Mouse (Mus musculus) erythroblast, embryonic 14.5 days (primary cell): ENCODE measurements around the gene Pef1. TPM values are rescaled to one million over a fixed set of nuclear protein-coding genes. Genes with fewer than 3 reads are reported as not detected.

Source experiments
- H3K27me3 ChIP-seq: 2 replicates; pipeline ENCODE4 v1.6.1; 2012; ENCODE audit warnings: inconsistent platforms; ENCODE audit not compliant: control insufficient read depth
- H3K36me3 ChIP-seq: 2 replicates; pipeline ENCODE4 v1.6.1; 2012; ENCODE audit warnings: mild to moderate bottlenecking, inconsistent platforms; ENCODE audit not compliant: control insufficient read depth
- H3K4me1 ChIP-seq: 2 replicates; pipeline ENCODE4 v1.6.1; 2012; ENCODE audit warnings: inconsistent platforms; ENCODE audit not compliant: control insufficient read depth
- H3K4me3 ChIP-seq: replicated peaks from 2 replicates; pipeline ENCODE3; 2012; ENCODE audit warnings: moderate library complexity, mild to moderate bottlenecking, inconsistent platforms
- H3K9me3 ChIP-seq: 2 replicates; pipeline ENCODE4 v1.6.1; 2012; ENCODE audit warnings: low read length, inconsistent platforms, mixed read lengths; ENCODE audit not compliant: control insufficient read depth
- GATA1 ChIP-seq: IDR thresholded peaks from 2 replicates; pipeline ENCODE4 v1.6.1; 2012; ENCODE audit warnings: low read length, inconsistent platforms, mixed read lengths
- TAL1 ChIP-seq: IDR thresholded peaks from 3 replicates; pipeline ENCODE4 v1.6.1; 2012; ENCODE audit warnings: low read length, inconsistent platforms, mixed read lengths
- polyA plus RNA-seq: library from polyadenylated mRNA; stranded (reverse); fragments of >175 nt; gene quantifications from 2 replicates; pipeline ENCODE4 v1.2.3, GENCODE M21; 2012

Pef1 gene
- polyA plus RNA-seq, 1 experiment: 3.8 TPM

GRCm38 (mm10) chr4:130108929-130109328 is 6.6 kb downstream of the Pef1 start:
- TF ChIP-seq TAL1 (no peak), GATA1 (no peak)
- peaks cover 60% of the 10 kb centered on the region for H3K4me1 ChIP-seq
- peaks cover under 1% of the 10 kb centered on the region; the same call in 1 of the 2 replicates for H3K9me3 ChIP-seq
- H3K4me3 ChIP-seq: peak overlapping the region; percentile 87
- no peaks in the 10 kb centered on the region for H3K27me3 ChIP-seq
- H3K36me3 ChIP-seq: peaks cover 28% of the 10 kb centered on the region

GRCm38 (mm10) chr4:130109666-130110065 is 7.3 kb downstream of the Pef1 start:
- H3K9me3 ChIP-seq: no peaks in the 10 kb centered on the region
- TF ChIP-seq GATA1: no peak
- no peak for TF ChIP-seq TAL1
- peaks cover 30% of the 10 kb centered on the region for H3K36me3 ChIP-seq
- no peak overlapping the region for H3K4me3 ChIP-seq
- H3K27me3 ChIP-seq: no peaks in the 10 kb centered on the region
- peaks cover 58% of the 10 kb centered on the region for H3K4me1 ChIP-seq

- no peaks in the 10 kb centered on the region for H3K27me3 ChIP-seq
- no peak for TF ChIP-seq GATA1
- no peak for TF ChIP-seq TAL1
- H3K36me3 ChIP-seq: peaks cover 34% of the 10 kb centered on the region
- peaks cover 57% of the 10 kb centered on the region for H3K4me1 ChIP-seq
- H3K9me3 ChIP-seq: no peaks in the 10 kb centered on the region
- H3K4me3 ChIP-seq: no peak overlapping the region
Observed at GRCm38 (mm10) chr4:130110091-130110490, 7.7 kb downstream of the Pef1 start.

GRCm38 (mm10) chr4:130112299-130112698 is 9.9 kb downstream of the Pef1 start:
- Histone ChIP-seq H3K9me3 (no peaks in the 10 kb centered on the region), H3K4me1 (peaks cover 49% of the 10 kb centered on the region), H3K27me3 (no peaks in the 10 kb centered on the region), H3K4me3 (no peak overlapping the region), H3K36me3 (peaks cover 46% of the 10 kb centered on the region)
- TF ChIP-seq TAL1 (no peak), GATA1 (no peak)

- Histone ChIP-seq H3K4me1 (peaks cover 49% of the 10 kb centered on the region), H3K9me3 (0 out of 2 replicates have a peak, but pooled peaks cover 1% of the 10 kb centered on the region), H3K36me3 (peaks cover 47% of the 10 kb centered on the region), H3K4me3 (no peak overlapping the region), H3K27me3 (no peaks in the 10 kb centered on the region)
- no peak for TF ChIP-seq GATA1
- no peak for TF ChIP-seq TAL1
Observed at GRCm38 (mm10) chr4:130112732-130113131, 10.4 kb downstream of the Pef1 start.

- Histone ChIP-seq H3K4me1 (peaks cover 1% of the 10 kb centered on the region), H3K9me3 (0 out of 2 replicates have a peak, but pooled peaks cover 2% of the 10 kb centered on the region), H3K4me3 (no peak overlapping the region), H3K36me3 (peaks cover 63% of the 10 kb centered on the region), H3K27me3 (no peaks in the 10 kb centered on the region)
- no peak for TF ChIP-seq GATA1
- no peak for TF ChIP-seq TAL1
Observed at GRCm38 (mm10) chr4:130120752-130121151, 18.4 kb downstream of the Pef1 start.

GRCm38 (mm10) chr4:130121560-130121959 is 19.2 kb downstream of the Pef1 start:
- H3K36me3 ChIP-seq: peaks cover 66% of the 10 kb centered on the region

GRCm38 (mm10) chr4:130123020-130123419 is 20.7 kb downstream of the Pef1 start:
- H3K27me3 ChIP-seq: no peaks in the 10 kb centered on the region
- H3K36me3 ChIP-seq: peaks cover 78% of the 10 kb centered on the region
- TF ChIP-seq TAL1: no peak
- TF ChIP-seq GATA1: no peak
- H3K9me3 ChIP-seq: no peaks in the 10 kb centered on the region
- no peak overlapping the region for H3K4me3 ChIP-seq
- peaks cover 9% of the 10 kb centered on the region for H3K4me1 ChIP-seq

More at GRCm38 (mm10) chr4:130121560-130121959, 19.2 kb downstream of the Pef1 start:
- H3K4me3 ChIP-seq: no peak overlapping the region
- TF ChIP-seq TAL1 (no peak), GATA1 (no peak)
- peaks cover 1% of the 10 kb centered on the region for H3K4me1 ChIP-seq
- 0 out of 2 replicates have a peak, but pooled peaks cover 2% of the 10 kb centered on the region for H3K9me3 ChIP-seq
- H3K27me3 ChIP-seq: no peaks in the 10 kb centered on the region

- H3K9me3 ChIP-seq: no peaks in the 10 kb centered on the region
- H3K4me3 ChIP-seq: no peak overlapping the region
- peaks cover 88% of the 10 kb centered on the region for H3K36me3 ChIP-seq
- TF ChIP-seq TAL1 (no peak), GATA1 (no peak)
- peaks cover 20% of the 10 kb centered on the region for H3K4me1 ChIP-seq
- H3K27me3 ChIP-seq: no peaks in the 10 kb centered on the region
Observed at GRCm38 (mm10) chr4:130124110-130124509, 21.8 kb downstream of the Pef1 start.

- Histone ChIP-seq H3K9me3 (no peaks in the 10 kb centered on the region), H3K27me3 (no peaks in the 10 kb centered on the region), H3K4me1 (peaks cover 31% of the 10 kb centered on the region), H3K4me3 (no peak overlapping the region), H3K36me3 (peaks cover 93% of the 10 kb centered on the region)
- no peak for TF ChIP-seq TAL1
- no peak for TF ChIP-seq GATA1
Observed at GRCm38 (mm10) chr4:130125164-130125563, 22.8 kb downstream of the Pef1 start.
